Mouse (Mus musculus): Measurements from ENCODE around the gene Paqr3. TPM values are rescaled to one million over a fixed set of nuclear protein-coding genes. Genes with fewer than 3 reads are reported as not detected.

The Paqr3 gene
- total and polyA plus RNA-seq, 2 experiments = 7.9 TPM

- H3K4me3 ChIP-seq (ENCODE audit: insufficient read depth, low read depth, low read length) = no peak overlapping the region
- DNase-seq (ENCODE audit: extremely low read depth, low read depth, low spot score) = no peak
- TF ChIP-seq POLR2A (IDR thresholded peaks at IDR 0.05; ENCODE audit: extremely low read depth, insufficient read depth, low read length) = no peak
- TF ChIP-seq CTCF (IDR thresholded peaks at IDR 0.05; ENCODE audit: low read depth, low read length) = no peak
- H3K4me1 ChIP-seq (ENCODE audit: control insufficient read depth, insufficient read depth, low read length) = no peaks in the 10 kb centered on the region
- no peaks in the 10 kb centered on the region for H3K27me3 ChIP-seq (ENCODE audit: control insufficient read depth, insufficient read depth, low read length)
- no peak overlapping the region for H3K27ac ChIP-seq (replicated peaks; ENCODE audit: insufficient read depth, low read depth, low read length)
- H3K79me2 ChIP-seq (ENCODE audit: control insufficient read depth, insufficient read depth, low read length) = no peaks in the 10 kb centered on the region
- H3K36me3 ChIP-seq (ENCODE audit: control insufficient read depth, insufficient read depth, low read length) = no peaks in the 10 kb centered on the region
- WGBS = 82% methylated on average over 6 of the region's 6 CpGs
- no peak overlapping the region for H3K9ac ChIP-seq (ENCODE audit: low read depth, low read length)
These were observed 15.9 kb upstream of the Paqr3 start for GRCm38 (mm10) chr5:97127284-97127683.

- Histone ChIP-seq H3K4me1 (ENCODE audit: control insufficient read depth, insufficient read depth, low read length) (no peaks in the 10 kb centered on the region), H3K4me3 (ENCODE audit: insufficient read depth, low read depth, low read length) (no peak overlapping the region), H3K27ac (replicated peaks; ENCODE audit: insufficient read depth, low read depth, low read length) (no peak overlapping the region), H3K27me3 (ENCODE audit: control insufficient read depth, insufficient read depth, low read length) (no peaks in the 10 kb centered on the region), H3K36me3 (ENCODE audit: control insufficient read depth, insufficient read depth, low read length) (no peaks in the 10 kb centered on the region), H3K79me2 (ENCODE audit: control insufficient read depth, insufficient read depth, low read length) (no peaks in the 10 kb centered on the region), H3K9ac (ENCODE audit: low read depth, low read length) (no peak overlapping the region)
- 28% methylated on average over 4 of the region's 4 CpGs for WGBS
- TF ChIP-seq CTCF (IDR thresholded peaks at IDR 0.05; ENCODE audit: low read depth, low read length) (peak; percentile 64), POLR2A (IDR thresholded peaks at IDR 0.05; ENCODE audit: extremely low read depth, insufficient read depth, low read length) (no peak)
- no peak for DNase-seq (ENCODE audit: extremely low read depth, low read depth, low spot score)
These were observed 14.6 kb upstream of the Paqr3 start for GRCm38 (mm10) chr5:97126005-97126404.

GRCm38 (mm10) chr5:97125459-97125970 lies 14.1 kb upstream of the Paqr3 start:
- no peak overlapping the region for H3K9ac ChIP-seq (ENCODE audit: low read depth, low read length)
- no peaks in the 10 kb centered on the region for H3K4me1 ChIP-seq (ENCODE audit: control insufficient read depth, insufficient read depth, low read length)
- H3K27me3 ChIP-seq (ENCODE audit: control insufficient read depth, insufficient read depth, low read length) = no peaks in the 10 kb centered on the region
- 53% methylated on average over 10 of the region's 10 CpGs for WGBS
- peak; percentile 66 for DNase-seq (ENCODE audit: extremely low read depth, low read depth, low spot score)
- H3K36me3 ChIP-seq (ENCODE audit: control insufficient read depth, insufficient read depth, low read length) = no peaks in the 10 kb centered on the region
- TF ChIP-seq POLR2A (IDR thresholded peaks at IDR 0.05; ENCODE audit: extremely low read depth, insufficient read depth, low read length) = no peak
- TF ChIP-seq CTCF (IDR thresholded peaks at IDR 0.05; ENCODE audit: low read depth, low read length) = no peak
- no peak overlapping the region for H3K27ac ChIP-seq (replicated peaks; ENCODE audit: insufficient read depth, low read depth, low read length)
- no peaks in the 10 kb centered on the region for H3K79me2 ChIP-seq (ENCODE audit: control insufficient read depth, insufficient read depth, low read length)
- H3K4me3 ChIP-seq (ENCODE audit: insufficient read depth, low read depth, low read length) = no peak overlapping the region

- Histone ChIP-seq H3K27me3 (ENCODE audit: control insufficient read depth, insufficient read depth, low read length) (no peaks in the 10 kb centered on the region), H3K27ac (replicated peaks; ENCODE audit: insufficient read depth, low read depth, low read length) (no peak overlapping the region), H3K4me3 (ENCODE audit: insufficient read depth, low read depth, low read length) (no peak overlapping the region), H3K4me1 (ENCODE audit: control insufficient read depth, insufficient read depth, low read length) (no peaks in the 10 kb centered on the region), H3K36me3 (ENCODE audit: control insufficient read depth, insufficient read depth, low read length) (no peaks in the 10 kb centered on the region), H3K79me2 (ENCODE audit: control insufficient read depth, insufficient read depth, low read length) (no peaks in the 10 kb centered on the region), H3K9ac (ENCODE audit: low read depth, low read length) (no peak overlapping the region)
- TF ChIP-seq CTCF (IDR thresholded peaks at IDR 0.05; ENCODE audit: low read depth, low read length) (no peak), POLR2A (IDR thresholded peaks at IDR 0.05; ENCODE audit: extremely low read depth, insufficient read depth, low read length) (no peak)
- 82% methylated on average over 12 of the region's 12 CpGs for WGBS
- no peak for DNase-seq (ENCODE audit: extremely low read depth, low read depth, low spot score)
These were observed 13.6 kb upstream of the Paqr3 start for GRCm38 (mm10) chr5:97124977-97125376.

- no peak overlapping the region for H3K9ac ChIP-seq (ENCODE audit: low read depth, low read length)
- DNase-seq (ENCODE audit: extremely low read depth, low read depth, low spot score) = peak; percentile 23
- no peaks in the 10 kb centered on the region; the same call in 1 of the 2 replicates for H3K36me3 ChIP-seq (ENCODE audit: control insufficient read depth, insufficient read depth, low read length)
- TF ChIP-seq POLR2A (IDR thresholded peaks at IDR 0.05; ENCODE audit: extremely low read depth, insufficient read depth, low read length) (no peak), CTCF (IDR thresholded peaks at IDR 0.05; ENCODE audit: low read depth, low read length) (no peak)
- H3K4me3 ChIP-seq (ENCODE audit: insufficient read depth, low read depth, low read length) = peak overlapping the region; percentile 60; the same call in 1 of the 2 replicates
- peaks cover 3% of the 10 kb centered on the region; the same call in 1 of the 2 replicates for H3K4me1 ChIP-seq (ENCODE audit: control insufficient read depth, insufficient read depth, low read length)
- 17% methylated on average over 5 of the region's 5 CpGs for WGBS
- no peaks in the 10 kb centered on the region for H3K27me3 ChIP-seq (ENCODE audit: control insufficient read depth, insufficient read depth, low read length)
- H3K27ac ChIP-seq (replicated peaks; ENCODE audit: insufficient read depth, low read depth, low read length) = no peak overlapping the region
- no peaks in the 10 kb centered on the region for H3K79me2 ChIP-seq (ENCODE audit: control insufficient read depth, insufficient read depth, low read length)
These were observed 699 bp downstream of the Paqr3 start for GRCm38 (mm10) chr5:97110697-97111096.

- Histone ChIP-seq H3K36me3 (ENCODE audit: control insufficient read depth, insufficient read depth, low read length) (no peaks in the 10 kb centered on the region; the same call in 1 of the 2 replicates), H3K27ac (replicated peaks; ENCODE audit: insufficient read depth, low read depth, low read length) (no peak overlapping the region), H3K79me2 (ENCODE audit: control insufficient read depth, insufficient read depth, low read length) (no peaks in the 10 kb centered on the region), H3K27me3 (ENCODE audit: control insufficient read depth, insufficient read depth, low read length) (no peaks in the 10 kb centered on the region), H3K4me1 (ENCODE audit: control insufficient read depth, insufficient read depth, low read length) (peaks cover 3% of the 10 kb centered on the region; the same call in 1 of the 2 replicates), H3K4me3 (ENCODE audit: insufficient read depth, low read depth, low read length) (no peak overlapping the region), H3K9ac (ENCODE audit: low read depth, low read length) (no peak overlapping the region)
- TF ChIP-seq POLR2A (IDR thresholded peaks at IDR 0.05; ENCODE audit: extremely low read depth, insufficient read depth, low read length) (no peak), CTCF (IDR thresholded peaks at IDR 0.05; ENCODE audit: low read depth, low read length) (no peak)
- peak; percentile 83 for DNase-seq (ENCODE audit: extremely low read depth, low read depth, low spot score)
- 20% methylated on average over 2 of the region's 2 CpGs for WGBS
These were observed 1.3 kb downstream of the Paqr3 start for GRCm38 (mm10) chr5:97110133-97110532.
